Mouse (Mus musculus) heart, postnatal 0 days (tissue): ENCODE measurements around the gene Metap1.

Source experiments
- CTCF ChIP-seq: IDR thresholded peaks from 2 replicates; pipeline ENCODE4 v1.5.1; 2016; ENCODE audit warnings: antibody characterized with exemption, control low read depth, low read depth
- EP300 ChIP-seq: IDR thresholded peaks from 2 replicates; pipeline ENCODE4 v1.6.1; 2016; ENCODE audit warnings: antibody characterized with exemption, low read depth

- TF ChIP-seq CTCF (no peak), EP300 (no peak)
Measured at GRCm38 (mm10) chr3:138526073-138526915, 37.0 kb upstream of the Metap1 start, which contains the start of gene Eif4e.
